Mouse (Mus musculus): ENCODE results near the gene Fitm2. TPM values are rescaled to one million over a fixed set of nuclear protein-coding genes. Genes with fewer than 3 reads are reported as not detected.

Gene Fitm2
- polyA plus RNA-seq, 1 experiment from 2014 or later: 4.7 TPM

- H3K4me1 ChIP-seq (replicated peaks): peaks cover 25% of the 10 kb centered on the region
- no peak overlapping the region for H3K27ac ChIP-seq
- H3K9ac ChIP-seq: no peak overlapping the region
- no peaks in the 10 kb centered on the region for H3K9me3 ChIP-seq (replicated peaks)
- WGBS (ENCODE audit: insufficient replicate concordance): 51% methylated on average over 9 of the region's 9 CpGs
- no peak overlapping the region for H3K4me2 ChIP-seq
- H3K27me3 ChIP-seq: no peaks in the 10 kb centered on the region
- DNase-seq (no peak), ATAC-seq (ENCODE audit: low read depth) (no peak)
- no peak overlapping the region for H3K4me3 ChIP-seq (replicated peaks)
- H3K36me3 ChIP-seq: no peaks in the 10 kb centered on the region
These were observed 49.4 kb downstream of the Fitm2 start for GRCm38 (mm10) chr2:163422895-163423660.

- ATAC-seq (ENCODE audit: low read depth): no peak
- Histone ChIP-seq H3K4me3 (replicated peaks) (peak overlapping the region; percentile 95), H3K9ac (peak overlapping the region; percentile 76), H3K4me1 (replicated peaks) (peaks cover 44% of the 10 kb centered on the region), H3K9me3 (replicated peaks) (no peaks in the 10 kb centered on the region), H3K27me3 (no peaks in the 10 kb centered on the region), H3K27ac (peak overlapping the region; percentile 56), H3K36me3 (no peaks in the 10 kb centered on the region), H3K4me2 (peak overlapping the region; percentile 75)
- DNase-seq: peak; percentile 4
- WGBS (ENCODE audit: insufficient replicate concordance): 14% methylated on average over 10 of the region's 10 CpGs
These were observed 52.0 kb downstream of the Fitm2 start for GRCm38 (mm10) chr2:163420366-163420886.

DNA sequence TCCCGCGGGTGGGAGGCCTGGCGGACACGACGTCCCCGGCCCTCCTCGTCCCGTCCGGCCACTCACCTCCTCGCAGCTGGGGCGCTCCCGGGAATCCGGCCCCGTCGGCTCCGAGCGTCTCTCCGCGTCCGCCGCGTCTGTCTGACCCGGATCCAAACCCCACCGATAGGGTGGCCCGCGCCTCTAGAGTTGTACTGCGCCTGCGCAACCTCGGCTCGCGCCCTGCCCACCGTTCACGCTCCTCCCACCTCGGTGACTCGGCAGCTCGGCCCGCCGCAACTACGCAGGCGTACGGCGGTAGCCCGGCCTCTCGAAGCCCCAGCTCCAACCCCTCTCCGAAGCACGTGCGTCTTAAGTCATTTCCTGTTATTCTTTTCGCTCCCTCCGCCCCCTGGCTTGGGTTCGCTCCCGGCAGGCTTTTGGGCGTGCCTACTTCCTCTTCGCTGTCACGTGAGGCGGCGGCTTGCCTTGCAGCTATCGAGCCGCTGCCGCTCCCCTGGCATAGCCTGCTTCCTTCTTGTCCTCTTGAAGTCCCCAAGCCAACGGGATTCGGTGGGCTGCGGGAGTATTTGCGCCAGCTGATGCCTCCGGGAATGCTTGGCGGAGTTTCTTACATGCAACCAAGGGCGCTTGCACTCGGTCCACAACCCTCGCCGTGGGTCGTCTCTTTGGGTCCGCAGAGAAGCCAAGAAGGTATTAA lies 52.9 kb downstream of the Fitm2 start:
- peaks cover 4% of the 10 kb centered on the region for H3K36me3 ChIP-seq
- peak overlapping the region; percentile 91 for H3K9ac ChIP-seq
- WGBS (ENCODE audit: insufficient replicate concordance): under 1% methylated on average over 58 of the region's 71 CpGs

DNA sequence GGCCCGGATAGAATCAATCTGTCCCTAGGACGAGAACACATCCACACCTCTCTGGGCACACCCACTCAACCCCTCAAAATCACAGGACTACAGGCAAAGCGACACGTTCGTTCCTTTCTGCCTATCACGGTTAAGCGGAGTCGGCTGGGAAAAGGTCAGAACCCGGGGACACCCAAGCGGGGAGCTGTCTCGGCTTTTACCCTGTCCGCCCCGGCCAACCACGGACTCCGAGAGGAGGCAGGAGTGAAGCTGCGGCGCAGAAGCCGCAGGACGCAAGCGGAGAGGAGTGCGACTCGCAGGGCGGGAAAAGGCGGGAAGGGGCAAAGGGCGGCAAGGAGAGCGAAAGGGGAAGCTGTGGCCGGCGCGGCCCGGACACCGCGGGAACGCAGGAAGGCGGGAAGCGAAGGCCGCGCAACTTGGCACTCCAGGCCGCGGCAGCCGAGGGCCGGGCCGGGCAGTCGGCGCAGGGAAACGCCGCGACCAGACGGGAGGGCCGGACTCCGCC lies 53.5 kb downstream of the Fitm2 start:
- H3K4me2 ChIP-seq: peak overlapping the region; percentile 86
- under 1% methylated on average over 50 of the region's 50 CpGs for WGBS (ENCODE audit: insufficient replicate concordance)

More for the DNA sequence above, 52.9 kb downstream of the Fitm2 start:
- ATAC-seq (ENCODE audit: low read depth) (peak; percentile 98), DNase-seq (peak; percentile 100)
- Histone ChIP-seq H3K27ac (peak overlapping the region; percentile 87), H3K4me2 (peak overlapping the region; percentile 86), H3K4me3 (replicated peaks) (peak overlapping the region; percentile 95), H3K9me3 (replicated peaks) (no peaks in the 10 kb centered on the region), H3K27me3 (no peaks in the 10 kb centered on the region), H3K4me1 (replicated peaks) (peaks cover 44% of the 10 kb centered on the region)

GRCm38 (mm10) chr2:163417830-163418229 lies 54.6 kb downstream of the Fitm2 start:
- ATAC-seq (ENCODE audit: low read depth): no peak
- peak overlapping the region; percentile 91 for H3K9ac ChIP-seq
- H3K27ac ChIP-seq: no peak overlapping the region

More for the DNA sequence above, 53.5 kb downstream of the Fitm2 start:
- Histone ChIP-seq H3K9me3 (replicated peaks) (no peaks in the 10 kb centered on the region), H3K9ac (peak overlapping the region; percentile 91), H3K27ac (peak overlapping the region; percentile 87), H3K4me1 (replicated peaks) (peaks cover 44% of the 10 kb centered on the region), H3K4me3 (replicated peaks) (peak overlapping the region; percentile 95), H3K27me3 (no peaks in the 10 kb centered on the region), H3K36me3 (peaks cover 9% of the 10 kb centered on the region)
- no peak for DNase-seq
- ATAC-seq (ENCODE audit: low read depth): peak; percentile 62

GRCm38 (mm10) chr2:163417026-163417425 lies 55.4 kb downstream of the Fitm2 start:
- DNase-seq: no peak
- Histone ChIP-seq H3K9me3 (replicated peaks) (no peaks in the 10 kb centered on the region), H3K4me1 (replicated peaks) (peaks cover 37% of the 10 kb centered on the region), H3K9ac (peak overlapping the region; percentile 91; the same call in 1 of the 2 replicates), H3K36me3 (peaks cover 23% of the 10 kb centered on the region), H3K4me2 (peak overlapping the region; percentile 86; the same call in 1 of the 2 replicates), H3K4me3 (replicated peaks) (peak overlapping the region; percentile 95; the same call in 1 of the 2 replicates), H3K27ac (no peak overlapping the region), H3K27me3 (no peaks in the 10 kb centered on the region)
- ATAC-seq (ENCODE audit: low read depth): no peak
- 85% methylated on average over 6 of the region's 6 CpGs for WGBS (ENCODE audit: insufficient replicate concordance)

More at GRCm38 (mm10) chr2:163417830-163418229, 54.6 kb downstream of the Fitm2 start:
- Histone ChIP-seq H3K4me2 (peak overlapping the region; percentile 86), H3K9me3 (replicated peaks) (no peaks in the 10 kb centered on the region), H3K36me3 (peaks cover 17% of the 10 kb centered on the region), H3K4me3 (replicated peaks) (peak overlapping the region; percentile 95), H3K4me1 (replicated peaks) (peaks cover 43% of the 10 kb centered on the region), H3K27me3 (no peaks in the 10 kb centered on the region)
- no peak for DNase-seq

Other genes with a start within 250 kb of the Fitm2 start
- gene Jph2, start 74.6 kb downstream of the Fitm2 start, polyA plus RNA-seq (2015; fragmentation: Nextera tagmentation; extraction: Ambion mirVana): 0.16 and 0.21 TPM in 2 replicates
- gene Oser1, start 47.9 kb downstream of the Fitm2 start, polyA plus RNA-seq (2015; fragmentation: Nextera tagmentation; extraction: Ambion mirVana): 36.1 and 39.2 TPM in 2 replicates
- gene Gdap1l1, start 34.2 kb downstream of the Fitm2 start, polyA plus RNA-seq (2015; fragmentation: Nextera tagmentation; extraction: Ambion mirVana): 0.20 and 0.35 TPM in 2 replicates
- not detected in 2 replicates for gene R3hdml, start 19.7 kb upstream of the Fitm2 start, polyA plus RNA-seq (2015; fragmentation: Nextera tagmentation; extraction: Ambion mirVana)
- gene Hnf4a, start 34.2 kb upstream of the Fitm2 start, polyA plus RNA-seq (2015; fragmentation: Nextera tagmentation; extraction: Ambion mirVana): 12.3 and 15.3 TPM in 2 replicates
- gene Ttpal, start 129.7 kb upstream of the Fitm2 start, polyA plus RNA-seq (2015; fragmentation: Nextera tagmentation; extraction: Ambion mirVana): 13.9 and 15.9 TPM in 2 replicates
- gene Serinc3, start 172.5 kb upstream of the Fitm2 start, polyA plus RNA-seq (2015; fragmentation: Nextera tagmentation; extraction: Ambion mirVana): 112 and 130 TPM in 2 replicates
- 122 and 139 TPM in 2 replicates for gene Pkig, start 185.8 kb upstream of the Fitm2 start, polyA plus RNA-seq (2015; fragmentation: Nextera tagmentation; extraction: Ambion mirVana)